Mouse (Mus musculus): ENCODE results near the gene Filip1. TPM values are rescaled to one million over a fixed set of nuclear protein-coding genes. Genes with fewer than 3 reads are reported as not detected.

Filip1 gene
- total RNA-seq, 2 experiments from 2014 or later: 93.6 to 119 TPM

GRCm38 (mm10) chr9:79977549-79977971, 35.1 kb downstream of the Filip1 start:
- Histone ChIP-seq H3K4me3 (peak overlapping the region; percentile 84), H3K27ac (peak overlapping the region; percentile 97)
- TF ChIP-seq CTCF (IDR thresholded peaks at IDR 0.05): no peak
- peak; percentile 87 for DNase-seq
- intact Hi-C loops (cut with DNase I): loop anchor here (5.0 kb wide), 3 partner anchors 55 to 95 kb away; partner anchors contain the start of gene Senp6

DNA sequence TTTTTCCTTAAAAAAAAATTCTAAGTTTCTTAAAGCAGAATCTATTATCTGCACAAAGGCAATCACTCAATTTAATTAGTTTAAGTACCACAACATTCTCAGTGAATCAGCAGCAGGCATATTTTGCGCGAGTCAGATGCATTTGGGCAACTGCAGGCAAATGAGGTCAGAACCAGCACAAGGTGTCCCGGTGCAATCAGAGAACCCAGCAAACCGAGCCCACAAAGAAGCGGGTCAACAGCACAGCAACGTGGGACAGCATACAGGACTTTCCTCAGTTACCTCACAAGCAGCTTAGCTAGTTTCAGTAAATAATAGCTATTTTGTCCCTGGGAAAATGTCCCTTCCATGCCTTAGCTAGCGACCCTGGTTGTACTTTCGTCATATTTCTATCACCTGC, 35.9 kb downstream of the Filip1 start:
- TF ChIP-seq CTCF (IDR thresholded peaks at IDR 0.05): no peak
- DNase-seq: peak; percentile 81
- Histone ChIP-seq H3K27ac (peak overlapping the region; percentile 97), H3K4me3 (peak overlapping the region; percentile 84)
- intact Hi-C loops (cut with DNase I): loop anchor here (5.0 kb wide), 3 partner anchors 54 to 94 kb away; partner anchors contain the start of gene Senp6

GRCm38 (mm10) chr9:79975121-79975520, 37.5 kb downstream of the Filip1 start:
- H3K4me3 ChIP-seq: peak overlapping the region; percentile 84

GRCm38 (mm10) chr9:79973582-79973981, 39.1 kb downstream of the Filip1 start:
- no peak for DNase-seq
- Histone ChIP-seq H3K4me3 (peak overlapping the region; percentile 84), H3K27ac (peak overlapping the region; percentile 97)
- peak; percentile 43 for TF ChIP-seq CTCF (IDR thresholded peaks at IDR 0.05)
- intact Hi-C loops (cut with DNase I): no loop called here

More at GRCm38 (mm10) chr9:79975121-79975520, 37.5 kb downstream of the Filip1 start:
- intact Hi-C loops (cut with DNase I): loop anchor here (5.0 kb wide), 3 partner anchors 53 to 93 kb away; partner anchors contain the start of gene Senp6
- no peak for DNase-seq
- TF ChIP-seq CTCF (IDR thresholded peaks at IDR 0.05): no peak
- H3K27ac ChIP-seq: peak overlapping the region; percentile 97

GRCm38 (mm10) chr9:79972705-79973104, 39.9 kb downstream of the Filip1 start:
- DNase-seq: no peak
- peak overlapping the region; percentile 84 for H3K4me3 ChIP-seq
- peak overlapping the region; percentile 97 for H3K27ac ChIP-seq
- intact Hi-C loops (cut with DNase I): no loop called here
- no peak for TF ChIP-seq CTCF (IDR thresholded peaks at IDR 0.05)

DNA sequence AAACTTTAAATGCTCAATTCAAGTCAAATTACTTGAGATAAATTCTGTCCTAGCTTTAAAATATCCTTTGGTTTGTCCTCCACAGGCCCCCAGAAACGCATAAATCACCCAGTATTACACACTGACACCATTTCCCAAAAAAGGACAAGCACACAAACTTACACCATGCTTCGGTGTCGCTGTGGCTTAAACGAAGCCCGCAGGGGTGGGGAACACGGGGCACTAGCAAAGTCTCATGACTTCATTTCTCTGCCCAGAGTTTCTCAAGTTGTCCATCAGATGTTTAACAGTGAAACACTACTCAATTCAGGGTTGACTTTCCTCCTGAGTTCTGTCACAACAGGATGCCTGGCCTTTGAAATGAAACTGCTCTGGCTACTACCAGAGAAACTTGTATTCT, 41.0 kb downstream of the Filip1 start:
- peak overlapping the region; percentile 84 for H3K4me3 ChIP-seq
- no peak for TF ChIP-seq CTCF (IDR thresholded peaks at IDR 0.05)
- DNase-seq: peak; percentile 60
- intact Hi-C loops (cut with DNase I): no loop called here
- peak overlapping the region; percentile 97 for H3K27ac ChIP-seq

GRCm38 (mm10) chr9:79970659-79971118, 42.0 kb downstream of the Filip1 start:
- DNase-seq: peak; percentile 32
- intact Hi-C loops (cut with DNase I): no loop called here
- Histone ChIP-seq H3K4me3 (peak overlapping the region; percentile 84), H3K27ac (peak overlapping the region; percentile 97)
- TF ChIP-seq CTCF (IDR thresholded peaks at IDR 0.05): no peak

DNA sequence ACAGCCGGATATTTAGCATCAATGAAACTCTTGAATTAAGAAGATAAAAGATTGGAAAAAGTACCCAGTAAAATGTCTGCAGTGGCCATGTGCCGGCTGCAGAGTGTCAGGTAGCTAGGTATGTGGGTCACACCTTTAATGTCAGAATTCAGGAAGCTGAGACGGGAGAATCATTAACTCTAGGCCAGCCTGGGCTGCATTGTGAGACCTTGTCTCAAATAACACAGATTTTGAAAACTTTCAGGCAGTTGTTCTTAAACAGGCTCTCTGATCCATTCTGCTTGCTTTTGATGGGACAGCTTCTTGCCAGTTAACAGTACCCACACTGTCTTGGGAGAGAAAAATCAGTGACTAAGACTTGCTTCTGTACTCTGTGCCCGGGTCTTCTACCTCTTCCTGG, 43.1 kb downstream of the Filip1 start:
- H3K27ac ChIP-seq: peak overlapping the region; percentile 97
- intact Hi-C loops (cut with DNase I): no loop called here
- TF ChIP-seq CTCF (IDR thresholded peaks at IDR 0.05): no peak
- no peak for DNase-seq
- H3K4me3 ChIP-seq: peak overlapping the region; percentile 84

- peak overlapping the region; percentile 62 for H3K4me3 ChIP-seq
- H3K27ac ChIP-seq: peak overlapping the region; percentile 97
Observed at GRCm38 (mm10) chr9:79966711-79967487, 45.8 kb downstream of the Filip1 start.

DNA sequence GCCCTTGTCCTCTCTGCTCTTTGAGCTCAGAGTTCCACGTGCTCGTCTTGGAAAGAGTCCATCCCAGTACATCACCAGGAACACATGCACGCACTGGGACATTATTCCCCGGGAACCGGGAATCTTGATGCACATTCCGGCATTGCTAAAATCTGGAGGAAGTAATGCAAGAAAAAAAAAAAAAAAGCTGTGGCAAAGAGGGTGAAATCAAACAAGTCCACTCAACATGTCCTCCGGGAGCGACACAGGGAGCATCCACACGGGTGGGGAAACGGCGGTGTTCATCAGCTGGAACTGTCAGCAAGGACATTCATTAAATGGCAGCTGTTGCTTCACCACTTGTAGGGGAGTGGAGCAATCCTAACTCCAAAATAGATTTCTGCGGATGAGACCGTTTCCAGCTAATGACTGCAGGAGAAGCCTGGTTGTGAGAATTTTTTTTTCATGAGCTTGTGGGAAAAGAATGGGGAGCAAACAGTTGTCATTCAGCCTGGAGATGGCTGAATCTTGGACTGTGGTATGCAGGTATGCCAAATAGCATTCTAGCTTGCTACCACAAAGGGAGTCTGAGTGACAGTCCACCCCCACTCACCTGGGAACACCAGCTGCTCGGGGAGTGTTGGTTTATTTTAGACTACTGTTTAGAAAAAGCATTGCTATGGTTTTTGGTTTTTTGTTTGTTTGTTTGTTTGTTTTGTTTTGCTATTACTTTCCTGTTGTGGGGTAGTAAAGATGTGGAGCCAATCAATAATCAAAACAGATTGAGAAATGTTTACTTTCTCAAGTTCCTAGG, 46.9 kb downstream of the Filip1 start:
- peak; percentile 76 for DNase-seq
- peak overlapping the region; percentile 62 for H3K4me3 ChIP-seq
- TF ChIP-seq CTCF (IDR thresholded peaks at IDR 0.05): no peak
- intact Hi-C loops (cut with DNase I): loop anchor here (2.0 kb wide), 1 partner anchor 15 kb away; no protein-coding TSS in a partner anchor
- peak overlapping the region; percentile 97 for H3K27ac ChIP-seq

More at GRCm38 (mm10) chr9:79966711-79967487, 45.8 kb downstream of the Filip1 start:
- intact Hi-C loops (cut with DNase I): no loop called here
- DNase-seq: peak; percentile 71
- TF ChIP-seq CTCF (IDR thresholded peaks at IDR 0.05): no peak

- intact Hi-C loops (cut with DNase I): loop anchor here (2.0 kb wide), 1 partner anchor 14 kb away; no protein-coding TSS in a partner anchor
- peak overlapping the region; percentile 97 for H3K27ac ChIP-seq
- TF ChIP-seq CTCF (IDR thresholded peaks at IDR 0.05): no peak
- peak overlapping the region; percentile 62 for H3K4me3 ChIP-seq
- DNase-seq: no peak
Observed at GRCm38 (mm10) chr9:79965003-79965402, 47.6 kb downstream of the Filip1 start.

GRCm38 (mm10) chr9:79961630-79962285, 50.9 kb downstream of the Filip1 start:
- Histone ChIP-seq H3K27ac (peak overlapping the region; percentile 84), H3K4me3 (peak overlapping the region; percentile 67)
- peak; percentile 75 for DNase-seq
- no peak for TF ChIP-seq CTCF (IDR thresholded peaks at IDR 0.05)
- intact Hi-C loops (cut with DNase I): no loop called here
